Mouse (Mus musculus): Measurements from ENCODE around the gene Mief1. TPM values are rescaled to one million over a fixed set of nuclear protein-coding genes. Genes with fewer than 3 reads are reported as not detected.

Gene Mief1
- polyA plus RNA-seq, 2 experiments = 13.3 to 29.9 TPM

GRCm38 (mm10) chr15:80208446-80208845, 25.4 kb upstream of the Mief1 start:
- no peaks in the 10 kb centered on the region for H3K27me3 ChIP-seq (ENCODE audit: control insufficient read depth, insufficient read depth, low read length)
- H3K36me3 ChIP-seq (ENCODE audit: control insufficient read depth, insufficient read depth, low read length) = peaks cover 22% of the 10 kb centered on the region
- no peak for ATAC-seq (ENCODE audit: low FRiP score, low read depth)
- no peak overlapping the region for H3K9ac ChIP-seq (ENCODE audit: low read depth, low read length, severe bottlenecking)
- H3K4me2 ChIP-seq (replicated peaks; ENCODE audit: low read depth, low read length, severe bottlenecking) = no peak overlapping the region
- DNase-seq (ENCODE audit: low spot score) = no peak
- no peak overlapping the region; the same call in 1 of the 2 replicates for H3K27ac ChIP-seq (replicated peaks; ENCODE audit: low read depth, low read length)
- 19% methylated on average over 4 of the region's 4 CpGs for WGBS
- no peak overlapping the region for H3K4me3 ChIP-seq (replicated peaks; ENCODE audit: low read length)
- H3K4me1 ChIP-seq (ENCODE audit: control insufficient read depth, insufficient read depth, low read length) = no peaks in the 10 kb centered on the region
- TF ChIP-seq POLR2A (IDR thresholded peaks at IDR 0.05; ENCODE audit: borderline replicate concordance, extremely low read depth, insufficient read depth, insufficient read length) = no peak
- H3K9me3 ChIP-seq (ENCODE audit: control insufficient read depth, low read length) = no peaks in the 10 kb centered on the region

DNA sequence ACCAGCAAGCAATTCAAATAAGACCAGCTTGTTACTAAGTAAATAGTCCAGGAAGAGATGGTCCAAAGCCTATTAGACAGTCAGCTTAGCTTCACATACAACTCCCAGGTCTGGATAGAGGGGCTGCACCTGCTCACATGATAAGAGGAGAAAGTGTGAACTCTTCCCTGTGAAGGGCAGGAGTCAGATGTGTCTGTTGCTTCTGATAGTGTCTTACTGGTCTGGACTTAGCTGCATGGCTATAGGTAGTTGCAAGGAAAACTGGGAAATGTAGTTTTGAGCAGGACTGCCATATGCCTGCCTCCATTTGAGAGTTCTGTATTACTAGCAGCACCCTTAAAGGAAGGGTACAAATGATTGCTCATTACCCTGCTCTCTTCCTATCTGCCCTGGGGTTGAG, 20.1 kb upstream of the Mief1 start:
- ATAC-seq (ENCODE audit: low FRiP score, low read depth) (no peak), DNase-seq (ENCODE audit: low spot score) (no peak)
- TF ChIP-seq POLR2A (IDR thresholded peaks at IDR 0.05; ENCODE audit: borderline replicate concordance, extremely low read depth, insufficient read depth, insufficient read length) = no peak

GRCm38 (mm10) chr15:80215716-80216479, 17.9 kb upstream of the Mief1 start:
- DNase-seq (ENCODE audit: low spot score) (peak; percentile 55), ATAC-seq (ENCODE audit: low FRiP score, low read depth) (no peak)
- Histone ChIP-seq H3K4me2 (replicated peaks; ENCODE audit: low read depth, low read length, severe bottlenecking) (no peak overlapping the region), H3K9me3 (ENCODE audit: control insufficient read depth, low read length) (no peaks in the 10 kb centered on the region), H3K27me3 (ENCODE audit: control insufficient read depth, insufficient read depth, low read length) (no peaks in the 10 kb centered on the region), H3K4me3 (replicated peaks; ENCODE audit: low read length) (no peak overlapping the region), H3K27ac (replicated peaks; ENCODE audit: low read depth, low read length) (no peak overlapping the region), H3K36me3 (ENCODE audit: control insufficient read depth, insufficient read depth, low read length) (peaks cover 32% of the 10 kb centered on the region), H3K9ac (ENCODE audit: low read depth, low read length, severe bottlenecking) (no peak overlapping the region), H3K4me1 (ENCODE audit: control insufficient read depth, insufficient read depth, low read length) (no peaks in the 10 kb centered on the region)
- TF ChIP-seq POLR2A (IDR thresholded peaks at IDR 0.05; ENCODE audit: borderline replicate concordance, extremely low read depth, insufficient read depth, insufficient read length) = no peak
- 17% methylated on average over 9 of the region's 10 CpGs for WGBS

More for the DNA sequence above, 20.1 kb upstream of the Mief1 start:
- no peak overlapping the region for H3K4me3 ChIP-seq (replicated peaks; ENCODE audit: low read length)
- H3K4me1 ChIP-seq (ENCODE audit: control insufficient read depth, insufficient read depth, low read length) = no peaks in the 10 kb centered on the region
- H3K9me3 ChIP-seq (ENCODE audit: control insufficient read depth, low read length) = no peaks in the 10 kb centered on the region
- H3K36me3 ChIP-seq (ENCODE audit: control insufficient read depth, insufficient read depth, low read length) = peaks cover 32% of the 10 kb centered on the region
- H3K4me2 ChIP-seq (replicated peaks; ENCODE audit: low read depth, low read length, severe bottlenecking) = no peak overlapping the region
- no peak overlapping the region for H3K9ac ChIP-seq (ENCODE audit: low read depth, low read length, severe bottlenecking)
- H3K27me3 ChIP-seq (ENCODE audit: control insufficient read depth, insufficient read depth, low read length) = no peaks in the 10 kb centered on the region
- H3K27ac ChIP-seq (replicated peaks; ENCODE audit: low read depth, low read length) = no peak overlapping the region

DNA sequence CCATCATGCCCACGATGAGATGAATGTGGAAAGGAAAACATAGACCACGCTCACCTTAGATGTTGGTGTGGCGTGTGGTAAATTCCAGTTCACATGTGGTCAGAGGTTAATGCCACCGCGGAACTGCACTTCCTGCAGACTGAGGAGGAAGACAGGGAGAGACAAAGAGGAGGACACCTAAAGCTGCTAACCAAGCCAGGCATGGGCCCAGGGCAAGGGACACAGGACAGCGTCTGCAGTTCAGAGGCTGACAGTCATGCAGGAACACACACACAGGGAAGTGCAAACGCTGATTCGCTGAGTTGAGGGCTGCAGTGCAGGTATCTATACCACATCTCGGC, 17.4 kb upstream of the Mief1 start:
- no peak for ATAC-seq (ENCODE audit: low FRiP score, low read depth)
- Histone ChIP-seq H3K4me1 (ENCODE audit: control insufficient read depth, insufficient read depth, low read length) (no peaks in the 10 kb centered on the region), H3K4me3 (replicated peaks; ENCODE audit: low read length) (no peak overlapping the region), H3K9ac (ENCODE audit: low read depth, low read length, severe bottlenecking) (no peak overlapping the region), H3K9me3 (ENCODE audit: control insufficient read depth, low read length) (no peaks in the 10 kb centered on the region), H3K36me3 (ENCODE audit: control insufficient read depth, insufficient read depth, low read length) (peaks cover 28% of the 10 kb centered on the region), H3K4me2 (replicated peaks; ENCODE audit: low read depth, low read length, severe bottlenecking) (no peak overlapping the region), H3K27me3 (ENCODE audit: control insufficient read depth, insufficient read depth, low read length) (no peaks in the 10 kb centered on the region), H3K27ac (replicated peaks; ENCODE audit: low read depth, low read length) (no peak overlapping the region)
- 58% methylated on average over 9 of the region's 9 CpGs for WGBS
- no peak for TF ChIP-seq POLR2A (IDR thresholded peaks at IDR 0.05; ENCODE audit: borderline replicate concordance, extremely low read depth, insufficient read depth, insufficient read length)
- DNase-seq (ENCODE audit: low spot score) = no peak

- Histone ChIP-seq H3K4me2 (replicated peaks; ENCODE audit: low read depth, low read length, severe bottlenecking) (no peak overlapping the region), H3K4me3 (replicated peaks; ENCODE audit: low read length) (no peak overlapping the region), H3K9ac (ENCODE audit: low read depth, low read length, severe bottlenecking) (no peak overlapping the region), H3K27ac (replicated peaks; ENCODE audit: low read depth, low read length) (no peak overlapping the region), H3K9me3 (ENCODE audit: control insufficient read depth, low read length) (no peaks in the 10 kb centered on the region), H3K36me3 (ENCODE audit: control insufficient read depth, insufficient read depth, low read length) (peaks cover 18% of the 10 kb centered on the region), H3K27me3 (ENCODE audit: control insufficient read depth, insufficient read depth, low read length) (no peaks in the 10 kb centered on the region), H3K4me1 (ENCODE audit: control insufficient read depth, insufficient read depth, low read length) (no peaks in the 10 kb centered on the region)
- 72% methylated on average over 10 of the region's 10 CpGs for WGBS
- ATAC-seq (ENCODE audit: low FRiP score, low read depth) = no peak
- no peak for DNase-seq (ENCODE audit: low spot score)
- no peak for TF ChIP-seq POLR2A (IDR thresholded peaks at IDR 0.05; ENCODE audit: borderline replicate concordance, extremely low read depth, insufficient read depth, insufficient read length)
These were observed 16.3 kb upstream of the Mief1 start for GRCm38 (mm10) chr15:80217476-80217875.
